Mouse (Mus musculus) hindbrain, embryonic 13.5 days (tissue): ENCODE data around the gene Mroh2a. TPM values are rescaled to one million over a fixed set of nuclear protein-coding genes. Genes with fewer than 3 reads are reported as not detected.
A peak's percentile ranks its signal among the peaks of the same experiment; 100 is the strongest.

Experiments
- ATAC-seq: fragments of 200-750 bp; cut with Nextera tagmentation; 2 replicates; pipeline ENCODE4 v1.8.0; 2017; ENCODE audit warnings: moderate TSS enrichment; ENCODE audit not compliant: low FRiP score
- H3K27ac ChIP-seq: fragments of 300-500 bp; sonication (generic); 2 replicates; pipeline ENCODE4 v1.5.1; 2015; ENCODE audit warnings: inconsistent platforms, mild to moderate bottlenecking, moderate library complexity
- H3K27me3 ChIP-seq: fragments of 300-500 bp; sonication (generic); 2 replicates; pipeline ENCODE4 v1.6.1; 2015; ENCODE audit warnings: mild to moderate bottlenecking, inconsistent platforms
- H3K36me3 ChIP-seq: fragments of 300-500 bp; sonication (generic); 2 replicates; pipeline ENCODE4 v1.6.1; 2015; ENCODE audit warnings: mild to moderate bottlenecking, inconsistent platforms
- H3K4me1 ChIP-seq: fragments of 300-500 bp; sonication (generic); replicated peaks from 2 replicates; pipeline ENCODE4 v1.6.1; 2015; ENCODE audit warnings: inconsistent platforms
- H3K4me2 ChIP-seq: fragments of 300-500 bp; sonication (generic); 2 replicates; pipeline ENCODE4 v1.6.1; 2015; ENCODE audit warnings: inconsistent platforms, mild to moderate bottlenecking, moderate library complexity
- H3K4me3 ChIP-seq: fragments of 300-500 bp; sonication (generic); 2 replicates; pipeline ENCODE4 v1.5.1; 2015; ENCODE audit warnings: mild to moderate bottlenecking, inconsistent platforms
- H3K9ac ChIP-seq: fragments of 300-500 bp; sonication (generic); 2 replicates; pipeline ENCODE4 v1.6.1; 2015; ENCODE audit warnings: mild to moderate bottlenecking, inconsistent platforms
- H3K9me3 ChIP-seq: fragments of 300-500 bp; sonication (generic); 2 replicates; pipeline ENCODE4 v1.6.1; 2016; ENCODE audit warnings: inconsistent platforms
- whole genome bisulfite sequencing: fragments of 180-500 bp; shearing (Covaris S2); methylation state at CpG from one replicate; pipeline ENCODE4 v1.1.7; 2015; 5-methylcytosine and 5-hydroxymethylcytosine counted together
- polyA plus RNA-seq: library from polyadenylated mRNA; unstranded; fragments of >200 nt; fragmentation: Nextera tagmentation; extraction: Ambion mirVana; gene quantifications from 2 replicates; pipeline ENCODE4 v1.2.1, GENCODE M21; 2015

The Mroh2a gene
- polyA plus RNA-seq, 1 experiment from 2014 or later, result 0.66 TPM

DNA sequence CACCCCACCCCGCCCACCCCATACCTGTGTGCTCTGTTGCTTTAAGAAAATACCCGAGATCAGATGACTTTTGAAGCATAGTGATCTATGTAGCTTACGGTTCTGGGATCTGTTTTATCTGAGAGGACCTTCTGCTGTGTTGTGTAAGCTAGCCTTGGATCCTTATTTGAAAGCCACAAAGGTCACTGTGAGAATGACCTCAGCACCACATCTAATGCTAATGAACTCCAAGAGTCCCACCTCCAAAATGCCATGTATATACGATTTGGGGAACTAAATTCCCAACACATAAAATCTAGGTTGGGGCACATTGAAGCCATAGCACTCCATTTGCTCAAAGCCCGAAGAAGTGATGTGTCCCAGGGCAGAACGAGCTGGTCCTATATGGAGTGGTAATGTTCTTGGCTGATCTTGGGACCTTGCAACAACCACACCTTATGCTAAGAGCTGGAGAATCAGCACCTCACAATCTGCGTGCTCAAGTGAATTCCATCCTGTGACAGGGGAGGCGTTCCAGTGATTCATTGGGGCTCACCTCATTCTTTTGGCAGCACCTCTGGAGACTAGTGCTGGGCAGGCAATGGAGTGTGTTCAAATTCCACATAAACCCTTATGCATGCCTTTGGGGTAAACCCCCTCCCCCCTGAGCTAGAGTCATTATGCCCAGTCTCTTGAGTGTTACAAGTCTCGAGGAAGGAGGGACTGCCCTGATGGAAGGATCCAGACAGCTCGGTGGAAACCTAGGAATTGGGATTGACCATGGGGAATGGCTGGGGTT is 30.3 kb downstream of the Mroh2a start:
- Histone ChIP-seq H3K27me3 (no peaks in the 10 kb centered on the region), H3K4me1 (peaks cover 16% of the 10 kb centered on the region), H3K4me3 (no peak overlapping the region), H3K36me3 (peaks cover 29% of the 10 kb centered on the region), H3K27ac (no peak overlapping the region), H3K9me3 (peaks cover 62% of the 10 kb centered on the region), H3K4me2 (no peak overlapping the region), H3K9ac (no peak overlapping the region)
- 82% methylated on average over 10 of the region's 10 CpGs for WGBS
- ATAC-seq, result no peak

DNA sequence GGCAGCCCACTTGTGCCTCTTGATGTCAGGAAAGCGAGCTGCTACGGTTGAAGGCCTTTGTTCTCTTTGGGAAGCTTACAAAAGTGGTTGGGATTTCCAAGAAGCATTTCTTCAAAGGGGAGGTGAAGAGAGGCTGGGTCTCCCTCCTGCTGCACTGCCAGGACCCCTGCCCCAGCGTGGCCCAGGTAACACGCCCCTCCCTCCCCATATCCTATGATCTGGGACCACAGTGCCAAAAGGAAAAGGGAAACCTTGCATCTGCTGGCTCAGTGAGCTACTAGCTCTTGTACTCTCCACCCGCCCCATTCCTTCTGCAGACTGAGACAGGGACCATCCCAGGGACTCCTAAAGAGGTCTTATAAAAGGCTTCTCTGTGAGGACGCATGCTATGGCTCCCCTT is 30.9 kb downstream of the Mroh2a start:
- peaks cover 35% of the 10 kb centered on the region for H3K36me3 ChIP-seq
- no peak overlapping the region for H3K27ac ChIP-seq
- H3K4me1 ChIP-seq, result peaks cover 22% of the 10 kb centered on the region
- WGBS, result 79% methylated on average over 6 of the region's 6 CpGs
- no peak overlapping the region for H3K4me2 ChIP-seq
- H3K4me3 ChIP-seq, result no peak overlapping the region
- ATAC-seq, result no peak
- no peak overlapping the region for H3K9ac ChIP-seq
- H3K9me3 ChIP-seq, result peaks cover 56% of the 10 kb centered on the region
- no peaks in the 10 kb centered on the region for H3K27me3 ChIP-seq

DNA sequence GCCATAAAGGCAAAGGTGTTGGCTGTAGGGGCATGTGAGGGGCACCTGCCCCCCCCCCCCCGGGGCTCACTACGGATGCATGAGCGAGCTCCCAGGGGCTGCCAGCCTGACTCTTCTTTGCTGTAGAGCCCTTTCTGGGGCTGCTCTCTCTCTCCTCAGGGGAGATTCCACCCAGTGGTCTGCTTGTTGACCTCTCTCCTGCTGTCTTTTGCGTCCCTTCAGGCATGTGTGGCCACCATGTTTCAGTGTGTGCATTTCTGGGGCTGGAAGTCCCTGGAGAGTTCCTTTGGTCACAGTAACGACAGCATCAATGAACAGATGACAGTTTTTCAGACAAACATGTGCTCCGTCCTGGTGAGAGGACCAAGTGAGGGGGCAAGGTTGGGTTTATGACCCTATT is 31.6 kb downstream of the Mroh2a start:
- Histone ChIP-seq H3K4me3 (no peak overlapping the region), H3K9ac (no peak overlapping the region), H3K9me3 (peaks cover 50% of the 10 kb centered on the region), H3K4me1 (peaks cover 22% of the 10 kb centered on the region), H3K4me2 (no peak overlapping the region), H3K36me3 (peaks cover 42% of the 10 kb centered on the region), H3K27ac (no peak overlapping the region), H3K27me3 (no peaks in the 10 kb centered on the region)
- no peak for ATAC-seq
- 69% methylated on average over 6 of the region's 6 CpGs for WGBS

DNA sequence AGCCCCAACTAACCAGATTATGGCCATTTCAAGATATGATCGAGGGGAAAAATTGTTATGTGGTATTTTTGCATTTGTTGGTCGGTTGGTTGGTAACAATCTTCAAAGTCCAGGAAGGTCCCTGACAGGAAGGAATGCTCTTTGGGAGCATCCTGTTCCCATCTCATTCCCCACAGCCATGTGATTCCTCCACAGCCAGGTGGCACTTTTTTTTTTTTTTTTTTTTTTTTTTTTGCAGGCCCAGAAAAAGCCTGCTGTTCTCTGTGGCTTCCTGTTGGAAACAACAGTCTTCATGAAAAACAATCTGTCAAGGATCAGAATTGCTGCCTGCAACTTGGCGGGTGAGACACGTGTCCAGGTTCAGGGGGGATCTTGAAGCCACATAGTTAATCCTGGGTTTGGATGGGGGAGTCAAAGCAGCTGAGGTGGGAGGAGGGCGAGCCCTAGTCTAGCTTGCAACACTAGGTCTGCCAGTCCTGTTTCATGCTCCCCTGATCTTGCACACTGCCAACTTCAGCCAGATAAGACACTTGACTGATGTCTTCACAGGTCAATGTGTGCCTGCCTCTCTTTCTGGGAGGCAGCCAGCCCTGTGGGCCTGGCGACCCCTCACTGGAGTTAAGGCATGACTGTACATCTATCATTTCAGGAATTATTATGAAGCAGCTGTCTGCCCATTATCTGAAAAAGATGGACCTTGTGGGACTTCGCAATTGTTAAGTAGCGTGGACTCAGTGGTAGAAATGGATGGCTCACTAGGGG is 32.3 kb downstream of the Mroh2a start:
- ATAC-seq, result peak; percentile 3
- no peak overlapping the region for H3K4me3 ChIP-seq
- 0 out of 2 replicates have a peak overlapping the region, but pooled peaks have one; percentile 0 for H3K9ac ChIP-seq
- H3K4me1 ChIP-seq, result peaks cover 22% of the 10 kb centered on the region
- H3K27me3 ChIP-seq, result no peaks in the 10 kb centered on the region
- 78% methylated on average over 8 of the region's 8 CpGs for WGBS
- 0 out of 2 replicates have a peak overlapping the region, but pooled peaks have one; percentile 0 for H3K27ac ChIP-seq
- H3K4me2 ChIP-seq, result no peak overlapping the region
- peaks cover 49% of the 10 kb centered on the region for H3K36me3 ChIP-seq
- H3K9me3 ChIP-seq, result peaks cover 43% of the 10 kb centered on the region

DNA sequence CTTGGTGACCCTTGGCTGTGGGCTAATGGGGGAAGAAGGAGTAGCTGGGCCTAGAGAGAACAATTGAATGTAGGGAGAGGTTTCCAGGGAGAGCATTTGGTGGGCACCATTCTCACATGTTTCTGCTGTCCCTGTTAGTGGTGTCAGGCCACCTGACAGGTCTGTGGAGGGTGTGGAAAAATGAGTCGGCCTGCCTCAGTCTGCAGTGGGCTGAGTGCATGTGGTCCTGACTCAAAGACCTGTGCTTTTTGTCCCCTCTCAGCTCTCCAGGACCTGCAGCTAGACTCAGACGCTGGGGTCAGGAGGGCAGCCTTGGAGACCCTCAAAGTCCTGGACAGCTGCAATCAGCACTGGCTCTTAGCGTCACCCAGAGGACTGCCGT is 32.8 kb downstream of the Mroh2a start:
- peak; percentile 4 for ATAC-seq
- H3K36me3 ChIP-seq, result peaks cover 54% of the 10 kb centered on the region
- peaks cover 37% of the 10 kb centered on the region for H3K9me3 ChIP-seq
- H3K4me3 ChIP-seq, result no peak overlapping the region
- H3K4me1 ChIP-seq, result peaks cover 22% of the 10 kb centered on the region
- 0 out of 2 replicates have a peak overlapping the region, but pooled peaks have one; percentile 0 for H3K27ac ChIP-seq
- H3K4me2 ChIP-seq, result no peak overlapping the region
- no peaks in the 10 kb centered on the region for H3K27me3 ChIP-seq
- 0 out of 2 replicates have a peak overlapping the region, but pooled peaks have one; percentile 0 for H3K9ac ChIP-seq
- 78% methylated on average over 4 of the region's 4 CpGs for WGBS

DNA sequence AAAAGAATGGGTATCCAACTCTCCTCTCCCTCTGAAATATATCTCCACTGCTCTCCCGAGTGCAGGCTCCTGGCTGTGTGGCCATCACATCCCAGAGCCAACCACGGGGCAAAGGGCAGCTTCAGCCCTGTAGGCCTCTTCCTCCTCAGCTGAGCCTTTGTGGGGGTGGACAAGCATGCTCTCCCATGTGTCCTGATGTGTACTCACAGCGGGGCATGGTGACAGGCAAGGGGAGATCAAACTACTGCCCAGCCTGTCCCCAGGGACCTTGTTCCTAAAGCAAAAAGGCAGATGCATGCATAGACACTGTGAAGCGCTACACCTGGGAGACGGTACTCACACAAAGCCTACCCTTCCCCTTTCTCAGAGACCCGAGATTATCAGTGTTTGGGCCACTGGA is 33.3 kb downstream of the Mroh2a start:
- no peak overlapping the region for H3K4me2 ChIP-seq
- H3K4me3 ChIP-seq, result no peak overlapping the region
- no peak overlapping the region for H3K9ac ChIP-seq
- H3K27me3 ChIP-seq, result no peaks in the 10 kb centered on the region
- peaks cover 59% of the 10 kb centered on the region for H3K36me3 ChIP-seq
- H3K27ac ChIP-seq, result no peak overlapping the region
- ATAC-seq, result peak; percentile 7; the same call in 1 of the 2 replicates
- WGBS, result 80% methylated on average over 6 of the region's 6 CpGs
- H3K9me3 ChIP-seq, result peaks cover 32% of the 10 kb centered on the region
- H3K4me1 ChIP-seq, result peaks cover 22% of the 10 kb centered on the region

DNA sequence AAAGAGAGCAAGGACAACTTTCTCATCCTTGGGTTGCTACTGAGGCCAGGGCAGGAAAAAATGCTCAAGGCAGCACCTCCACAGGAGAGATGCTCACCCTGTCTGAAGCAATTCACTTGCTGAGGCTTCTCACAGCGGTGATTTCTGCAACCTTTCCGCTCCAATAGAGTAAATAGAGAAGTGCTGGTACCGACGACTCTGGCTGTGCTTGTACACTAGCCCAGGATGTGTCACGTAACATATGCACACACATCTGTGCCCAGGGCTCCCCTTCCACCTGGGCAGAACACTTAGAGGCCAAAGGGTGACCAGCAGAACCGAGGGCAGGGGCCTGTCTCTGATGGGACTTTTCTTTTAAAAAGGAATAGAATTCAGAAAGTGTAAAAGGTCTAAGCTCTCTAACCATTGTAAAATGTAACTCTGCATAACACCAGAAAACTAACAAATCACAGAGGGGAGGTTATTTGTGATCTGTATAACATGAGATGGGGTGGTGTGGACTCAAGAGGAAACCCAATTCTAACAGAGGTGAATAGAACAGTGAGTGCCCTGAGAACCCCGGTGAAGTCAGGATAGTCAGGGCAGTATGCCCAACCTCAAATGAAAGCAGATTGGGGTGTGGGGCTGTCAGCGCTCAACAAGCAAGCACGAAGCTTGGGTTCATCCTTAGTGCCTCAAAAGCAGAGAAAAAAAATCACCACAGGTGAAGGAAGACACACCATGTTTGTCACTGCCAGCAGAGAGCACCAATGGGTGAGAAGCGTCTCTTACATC is 34.0 kb downstream of the Mroh2a start:
- Histone ChIP-seq H3K27me3 (no peaks in the 10 kb centered on the region), H3K4me3 (no peak overlapping the region), H3K4me2 (no peak overlapping the region), H3K36me3 (peaks cover 66% of the 10 kb centered on the region), H3K9ac (no peak overlapping the region), H3K9me3 (peaks cover 25% of the 10 kb centered on the region), H3K4me1 (peaks cover 22% of the 10 kb centered on the region), H3K27ac (no peak overlapping the region)
- WGBS, result 84% methylated on average over 10 of the region's 10 CpGs
- no peak for ATAC-seq

DNA sequence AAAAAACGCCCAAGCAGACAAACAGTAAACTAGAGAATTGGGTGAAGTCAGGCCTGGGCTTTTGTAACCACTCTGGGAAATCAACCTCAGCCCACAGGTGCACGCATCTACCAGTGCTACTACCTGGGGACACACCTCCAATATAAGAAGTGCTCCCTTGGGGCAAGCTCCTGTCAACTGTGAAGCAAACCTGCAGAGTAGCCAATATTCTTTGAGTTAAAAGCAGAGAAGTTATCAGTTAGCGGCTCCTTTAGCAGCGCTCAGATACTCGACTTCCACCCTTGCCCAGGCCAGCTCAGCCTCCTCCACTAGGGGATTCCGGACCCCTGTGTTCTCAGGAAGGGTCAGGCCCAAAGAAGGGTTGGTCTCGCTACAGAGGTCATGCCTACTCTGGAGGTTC is 34.9 kb downstream of the Mroh2a start:
- no peak overlapping the region for H3K4me3 ChIP-seq
- no peaks in the 10 kb centered on the region for H3K27me3 ChIP-seq
- no peak overlapping the region for H3K27ac ChIP-seq
- no peak overlapping the region for H3K4me2 ChIP-seq
- ATAC-seq, result no peak
- H3K4me1 ChIP-seq, result peaks cover 22% of the 10 kb centered on the region
- WGBS, result 88% methylated on average over 7 of the region's 7 CpGs
- peaks cover 16% of the 10 kb centered on the region for H3K9me3 ChIP-seq
- H3K9ac ChIP-seq, result no peak overlapping the region
- peaks cover 75% of the 10 kb centered on the region for H3K36me3 ChIP-seq

DNA sequence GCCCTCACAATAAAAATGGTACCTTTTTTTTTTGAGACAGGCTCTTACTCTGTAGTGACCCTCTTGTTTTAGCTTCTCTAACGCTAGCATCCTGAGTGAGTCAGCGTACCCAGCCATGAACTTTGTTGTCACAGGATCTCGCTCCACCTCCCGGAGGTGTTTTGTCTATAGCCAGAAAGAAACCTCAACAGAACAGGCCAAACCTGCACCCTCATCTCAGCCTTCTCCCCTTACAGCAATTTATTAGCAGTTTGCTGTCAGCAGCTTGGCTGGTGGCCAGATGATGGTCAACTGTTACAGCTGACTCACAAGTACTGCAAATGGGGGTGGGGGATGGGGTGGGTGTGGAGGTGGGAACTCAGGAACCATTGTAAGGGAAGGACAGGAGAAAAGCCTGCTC is 35.5 kb downstream of the Mroh2a start:
- Histone ChIP-seq H3K9ac (no peak overlapping the region), H3K4me1 (peaks cover 22% of the 10 kb centered on the region), H3K4me2 (no peak overlapping the region), H3K36me3 (peaks cover 81% of the 10 kb centered on the region), H3K27ac (no peak overlapping the region), H3K27me3 (no peaks in the 10 kb centered on the region), H3K9me3 (peaks cover 12% of the 10 kb centered on the region), H3K4me3 (no peak overlapping the region)
- WGBS, result 83% methylated on average over 4 of the region's 4 CpGs
- ATAC-seq, result no peak

DNA sequence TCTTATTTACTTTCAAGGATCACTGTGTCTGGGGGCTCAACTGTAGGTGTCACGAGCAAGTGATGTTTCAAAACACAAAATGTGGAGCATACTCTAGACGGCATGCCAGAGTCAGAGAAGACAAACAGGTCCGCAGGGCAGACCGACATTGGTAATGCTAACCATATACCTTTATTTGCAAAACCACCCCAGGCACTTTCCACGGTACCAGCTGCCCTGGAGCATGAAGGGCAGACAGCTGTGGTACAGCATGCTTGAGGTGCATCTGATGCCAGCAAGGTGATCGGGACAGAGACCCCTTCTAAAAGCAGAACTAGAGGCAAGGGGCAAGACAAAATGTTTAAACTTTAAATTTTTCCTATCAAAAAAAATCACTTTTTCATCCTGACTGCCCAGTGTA is 36.2 kb downstream of the Mroh2a start:
- Histone ChIP-seq H3K4me2 (no peak overlapping the region), H3K9ac (no peak overlapping the region), H3K9me3 (peaks cover 5% of the 10 kb centered on the region), H3K4me3 (no peak overlapping the region), H3K36me3 (peaks cover 88% of the 10 kb centered on the region), H3K4me1 (peaks cover 22% of the 10 kb centered on the region), H3K27me3 (no peaks in the 10 kb centered on the region), H3K27ac (no peak overlapping the region)
- WGBS, result 79% methylated on average over 6 of the region's 6 CpGs
- no peak for ATAC-seq

DNA sequence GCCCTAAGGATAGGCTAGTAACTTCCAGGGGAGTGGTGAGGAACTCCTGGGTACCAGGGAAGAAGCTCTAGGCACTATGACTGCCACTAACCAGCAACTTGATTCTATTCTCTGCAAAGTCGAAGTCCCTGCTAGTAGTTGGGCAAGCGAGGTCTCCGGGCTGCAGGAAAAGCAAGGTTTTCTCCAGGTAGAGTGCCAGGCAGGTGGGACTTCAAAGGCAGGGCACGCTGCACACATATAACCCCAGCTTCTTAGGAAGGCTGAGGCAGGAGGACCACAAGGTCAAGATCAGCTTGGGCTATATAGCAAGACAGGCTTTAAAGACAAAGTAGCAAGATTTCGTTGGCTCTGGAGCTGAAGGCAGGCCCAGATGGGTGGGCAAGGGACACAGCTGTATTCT is 37.0 kb downstream of the Mroh2a start:
- H3K36me3 ChIP-seq, result peaks cover 96% of the 10 kb centered on the region
- ATAC-seq, result no peak
- no peaks in the 10 kb centered on the region for H3K27me3 ChIP-seq
- 92% methylated on average over 5 of the region's 5 CpGs for WGBS
- no peak overlapping the region for H3K9ac ChIP-seq
- no peak overlapping the region for H3K27ac ChIP-seq
- no peak overlapping the region for H3K4me3 ChIP-seq
- H3K4me1 ChIP-seq, result peaks cover 18% of the 10 kb centered on the region
- no peaks in the 10 kb centered on the region for H3K9me3 ChIP-seq
- H3K4me2 ChIP-seq, result no peak overlapping the region

DNA sequence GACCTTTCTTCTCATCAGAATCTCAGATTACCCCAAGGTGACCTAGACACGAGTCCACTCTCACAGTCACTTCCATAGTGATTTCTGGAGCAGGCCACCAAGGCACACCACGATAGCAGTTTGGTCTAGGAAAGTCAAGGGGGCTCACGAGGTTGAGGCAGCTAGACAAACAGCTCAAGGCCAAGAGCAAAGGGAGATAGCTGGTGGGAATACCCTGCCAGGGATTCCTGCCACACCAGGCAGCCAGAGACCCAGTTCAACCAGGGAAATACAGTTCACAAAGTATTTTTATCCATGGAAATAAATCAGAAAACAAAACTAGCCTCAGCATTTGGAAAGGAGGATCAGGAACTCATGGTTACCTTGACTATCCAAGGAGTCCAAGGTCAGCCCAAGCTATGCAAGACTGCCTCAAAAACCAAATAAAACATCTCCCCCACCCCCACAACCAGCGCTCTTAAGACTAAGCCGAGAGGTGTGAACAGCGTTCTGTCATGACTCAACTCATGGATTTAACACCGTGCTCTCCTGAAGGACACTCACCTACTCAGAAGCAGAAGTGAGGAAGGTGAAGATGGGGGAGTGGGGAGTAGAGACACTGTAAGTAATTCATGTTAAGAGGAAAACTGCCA is 37.6 kb downstream of the Mroh2a start:
- Histone ChIP-seq H3K4me1 (peaks cover 15% of the 10 kb centered on the region), H3K36me3 (peaks cover 100% of the 10 kb centered on the region), H3K9ac (no peak overlapping the region), H3K4me2 (no peak overlapping the region), H3K27ac (no peak overlapping the region), H3K9me3 (no peaks in the 10 kb centered on the region), H3K4me3 (no peak overlapping the region), H3K27me3 (no peaks in the 10 kb centered on the region)
- no peak for ATAC-seq
- WGBS, result 92% methylated on average over 7 of the region's 7 CpGs
